Mouse (Mus musculus) CH12.LX (cell line): ENCODE results near the gene Dnajc11. TPM values are rescaled to one million over a fixed set of nuclear protein-coding genes. Genes with fewer than 3 reads are reported as not detected.
A peak's percentile ranks its signal among the peaks of the same experiment; 100 is the strongest.

ENCODE experiments used
- DNase-seq: peaks from one replicate; pipeline ENCODE4 v3.0.0-alpha.2; 2013; ENCODE audit errors: extremely low read depth
- H3K27ac ChIP-seq: 2 replicates; pipeline ENCODE4 v1.5.1; 2012; ENCODE audit warnings: low read depth, mild to moderate bottlenecking, control low read depth, moderate library complexity; ENCODE audit not compliant: insufficient read depth
- H3K27me3 ChIP-seq: replicated peaks from 2 replicates; pipeline ENCODE3; 2012; ENCODE audit warnings: inconsistent platforms
- H3K36me3 ChIP-seq, 2 experiments: replicated peaks in 1 of 2; 2 replicates each; pipeline versions ENCODE3 to v1.6.1; 2012; ENCODE audit warnings: inconsistent platforms in 1 of 2, low read length in 1 of 2, mild to moderate bottlenecking in 1 of 2, mixed read lengths in 1 of 2, moderate library complexity in 1 of 2; ENCODE audit not compliant: control insufficient read depth in 1 of 2, insufficient read depth in 1 of 2
- H3K4me1 ChIP-seq, 2 experiments: 2 replicates each; pipeline ENCODE4 v1.6.1; 2012; ENCODE audit warnings: inconsistent platforms in 1 of 2, moderate library complexity in 1 of 2; ENCODE audit not compliant: insufficient read depth in 2 of 2, control insufficient read depth in 1 of 2
- H3K4me2 ChIP-seq: 2 replicates; pipeline ENCODE4 v1.6.1; 2012; ENCODE audit warnings: low read depth, mild to moderate bottlenecking, control low read depth; ENCODE audit not compliant: poor library complexity, insufficient read depth, severe bottlenecking
- H3K4me3 ChIP-seq, 3 experiments: fragments of 150-350 bp in 1 of 3; sonication (generic) in 1 of 3; replicated peaks in 1 of 3; 2 replicates each; pipeline versions ENCODE3 to v1.5.1; 2011 to 2012; ENCODE audit warnings: low read depth in 2 of 3, low read length in 2 of 3, mild to moderate bottlenecking in 2 of 3, moderate library complexity in 2 of 3, control low read depth in 1 of 3, improper control_type of control experiment in 1 of 3, inconsistent platforms in 1 of 3, mixed read lengths in 1 of 3; ENCODE audit not compliant: poor library complexity in 1 of 3
- H3K79me2 ChIP-seq: replicated peaks from 2 replicates; pipeline ENCODE4 v1.6.1; 2012; ENCODE audit warnings: mild to moderate bottlenecking, moderate library complexity; ENCODE audit not compliant: control insufficient read depth, poor library complexity, insufficient read depth, severe bottlenecking; ENCODE audit errors: extremely low read depth
- H3K9ac ChIP-seq: 2 replicates; pipeline ENCODE4 v1.6.1; 2012; ENCODE audit warnings: low read depth, mild to moderate bottlenecking, control low read depth, moderate library complexity; ENCODE audit not compliant: insufficient read depth
- H3K9me3 ChIP-seq: replicated peaks from 2 replicates; pipeline ENCODE3; 2012; ENCODE audit warnings: low read length, inconsistent platforms, mixed read lengths
- CTCF ChIP-seq, 2 experiments: IDR thresholded peaks in 1 of 2; conservative IDR thresholded peaks in 1 of 2; 2 replicates each; pipeline ENCODE4 v1.5.1; 2011 to 2012; ENCODE audit warnings: low read depth in 2 of 2, low read length in 2 of 2, improper control_type of control experiment in 1 of 2, inconsistent platforms in 1 of 2, mild to moderate bottlenecking in 1 of 2, moderate library complexity in 1 of 2
- E2F4 ChIP-seq: IDR thresholded peaks from 2 replicates; pipeline ENCODE4 v1.6.1; 2011; ENCODE audit warnings: low read depth, low read length, improper control_type of control experiment; ENCODE audit not compliant: insufficient replicate concordance
- ELF1 ChIP-seq: IDR thresholded peaks from 2 replicates; pipeline ENCODE4 v1.6.1; 2014; ENCODE audit warnings: low read depth, mild to moderate bottlenecking, inconsistent platforms, low read length, improper control_type of control experiment
- GABPA ChIP-seq: IDR thresholded peaks from 2 replicates; pipeline ENCODE4 v1.6.1; 2012; ENCODE audit warnings: low read depth, low read length, improper control_type of control experiment, inconsistent platforms; ENCODE audit not compliant: insufficient replicate concordance
- HCFC1 ChIP-seq: IDR thresholded peaks from 2 replicates; pipeline ENCODE4 v1.6.1; 2012; ENCODE audit warnings: low read depth, mild to moderate bottlenecking, inconsistent platforms, low read length, improper control_type of control experiment
- JUN ChIP-seq: IDR thresholded peaks from 2 replicates; pipeline ENCODE4 v1.6.1; 2011; ENCODE audit warnings: low read depth, mild to moderate bottlenecking, low read length, improper control_type of control experiment, moderate library complexity; ENCODE audit not compliant: insufficient read depth
- JUND ChIP-seq: conservative IDR thresholded peaks from 2 replicates; pipeline ENCODE4 v1.6.1; 2011; ENCODE audit warnings: low read depth, low read length, improper control_type of control experiment
- KAT2A ChIP-seq: IDR thresholded peaks from 2 replicates; pipeline ENCODE4 v1.6.1; 2012; ENCODE audit warnings: low read length, improper control_type of control experiment, inconsistent platforms; ENCODE audit not compliant: insufficient replicate concordance
- MAFK ChIP-seq: IDR thresholded peaks from 2 replicates; pipeline ENCODE4 v1.6.1; 2011; ENCODE audit warnings: low read length, improper control_type of control experiment; ENCODE audit not compliant: insufficient replicate concordance
- MEF2A ChIP-seq: IDR thresholded peaks from 2 replicates; pipeline ENCODE4 v1.6.1; 2014; ENCODE audit warnings: low read depth, mild to moderate bottlenecking, inconsistent platforms, low read length, improper control_type of control experiment, borderline replicate concordance
- MXI1 ChIP-seq: IDR thresholded peaks from 2 replicates; pipeline ENCODE4 v1.6.1; 2011; ENCODE audit warnings: mild to moderate bottlenecking, low read depth, low read length, improper control_type of control experiment
- TCF12 ChIP-seq: IDR thresholded peaks from 2 replicates; pipeline ENCODE4 v1.6.1; 2014; ENCODE audit warnings: low read depth, mild to moderate bottlenecking, inconsistent platforms, low read length, improper control_type of control experiment
- USF2 ChIP-seq: conservative IDR thresholded peaks from 2 replicates; pipeline ENCODE4 v1.6.1; 2011; ENCODE audit warnings: low read depth, low read length, improper control_type of control experiment
- dilution Hi-C: fragments of 300-500 bp; cut with MboI; formaldehyde crosslinking; loops from 2 replicates; pipeline ENCODE4 v1.14.3; 2020; ENCODE audit warnings: low sequenced_read_pairs; ENCODE audit not compliant: extremely low pct_unique_long_range_greater_than_20kb, extremely low pct_ligation_motif_present
- in situ Hi-C: fragments of 300-500 bp; cut with MboI; formaldehyde crosslinking; loops from 3 replicates; pipeline ENCODE4 v1.14.3; 2019; ENCODE audit warnings: low sequenced_read_pairs, low pct_ligation_motif_present, low pct_unique_long_range_greater_than_20kb, mixed read lengths
- polyA plus RNA-seq: library from polyadenylated mRNA; unstranded; fragments of >175 nt; gene quantifications from 2 replicates; pipeline ENCODE4 v1.2.1, GENCODE M21; 2012; ENCODE audit warnings: low read depth; ENCODE audit not compliant: insufficient read length
- total RNA-seq, 2 experiments: library from RNA; depleted of rRNA; stranded (reverse); fragments of 300-350 nt in 1 of 2; fragments of >200 nt in 1 of 2; gene quantifications; 2 replicates each; pipeline ENCODE4 v1.2.3; 2012 to 2014

The Dnajc11 gene
- total and polyA plus RNA-seq, 3 experiments: 63.5 to 102 (median 75.6) TPM

GRCm38 (mm10) chr4:152006812-152007211 lies 73.3 kb downstream of the Dnajc11 start:
- Histone ChIP-seq H3K4me3 (no peak overlapping the region), H3K9me3 (no peaks in the 10 kb centered on the region), H3K79me2 (0 out of 2 replicates have a peak, but pooled peaks cover 2% of the 10 kb centered on the region)
- TF ChIP-seq USF2 (no peak), MAFK (no peak), GABPA (no peak), MEF2A (no peak), JUND (no peak), MXI1 (no peak), HCFC1 (no peak), JUN (no peak), CTCF (conservative IDR thresholded peaks at IDR 0.05 in 1 of 2, IDR thresholded peaks at IDR 0.05 in 1 of 2; ENCODE audit: low read depth in 2 of 2, low read length in 2 of 2) (no peak), ELF1 (no peak), KAT2A (no peak)
- TF ChIP-seq, all 38 proteins: peak for 0
- Histone ChIP-seq H3K9ac (no peak overlapping the region), H3K27me3 (peaks cover 18% of the 10 kb centered on the region), H3K4me2 (no peak overlapping the region), H3K36me3 (peaks cover 0 to 3% of the 10 kb centered on the region in 2 experiments), H3K4me1 (peaks cover 9 to 31% of the 10 kb centered on the region in 2 experiments), H3K27ac (no peak overlapping the region)
- no peak for DNase-seq
- in situ Hi-C loops: no loop called here
- dilution Hi-C loops: no loop called here

GRCm38 (mm10) chr4:152007481-152008147 lies 74.1 kb downstream of the Dnajc11 start:
- no peak for TF ChIP-seq E2F4
- TF ChIP-seq TCF12: no peak
- no peak overlapping the region for H3K4me3 ChIP-seq

More at GRCm38 (mm10) chr4:152007481-152008147, 74.1 kb downstream of the Dnajc11 start:
- H3K27me3 ChIP-seq: peaks cover 18% of the 10 kb centered on the region
- peaks cover 2% of the 10 kb centered on the region; the same call in 1 of the 2 replicates for H3K79me2 ChIP-seq
- peaks cover 7 to 11% of the 10 kb centered on the region in 2 experiments for H3K36me3 ChIP-seq
- dilution Hi-C loops (no loop called here), in situ Hi-C loops (no loop called here)
- H3K4me1 ChIP-seq: peaks cover 12 to 36% of the 10 kb centered on the region in 2 experiments
- no peak overlapping the region; the same call in 1 of the 2 replicates for H3K9ac ChIP-seq
- no peaks in the 10 kb centered on the region for H3K9me3 ChIP-seq
- H3K27ac ChIP-seq: no peak overlapping the region
- peak overlapping the region; percentile 72 for H3K4me2 ChIP-seq
- DNase-seq: no peak
